Mouse (Mus musculus) testis, postnatal 14 days (tissue): Measurements from ENCODE around the gene Hoxa10.

Experiments
- DNase-seq: peaks from one replicate; pipeline ENCODE4 v3.0.0; 2021; ENCODE audit warnings: low spot score

Gene Hoxa10

GRCm38 (mm10) chr6:52229558-52230416 is 10.9 kb downstream of the Hoxa10 start:
- DNase-seq = no peak

DNA sequence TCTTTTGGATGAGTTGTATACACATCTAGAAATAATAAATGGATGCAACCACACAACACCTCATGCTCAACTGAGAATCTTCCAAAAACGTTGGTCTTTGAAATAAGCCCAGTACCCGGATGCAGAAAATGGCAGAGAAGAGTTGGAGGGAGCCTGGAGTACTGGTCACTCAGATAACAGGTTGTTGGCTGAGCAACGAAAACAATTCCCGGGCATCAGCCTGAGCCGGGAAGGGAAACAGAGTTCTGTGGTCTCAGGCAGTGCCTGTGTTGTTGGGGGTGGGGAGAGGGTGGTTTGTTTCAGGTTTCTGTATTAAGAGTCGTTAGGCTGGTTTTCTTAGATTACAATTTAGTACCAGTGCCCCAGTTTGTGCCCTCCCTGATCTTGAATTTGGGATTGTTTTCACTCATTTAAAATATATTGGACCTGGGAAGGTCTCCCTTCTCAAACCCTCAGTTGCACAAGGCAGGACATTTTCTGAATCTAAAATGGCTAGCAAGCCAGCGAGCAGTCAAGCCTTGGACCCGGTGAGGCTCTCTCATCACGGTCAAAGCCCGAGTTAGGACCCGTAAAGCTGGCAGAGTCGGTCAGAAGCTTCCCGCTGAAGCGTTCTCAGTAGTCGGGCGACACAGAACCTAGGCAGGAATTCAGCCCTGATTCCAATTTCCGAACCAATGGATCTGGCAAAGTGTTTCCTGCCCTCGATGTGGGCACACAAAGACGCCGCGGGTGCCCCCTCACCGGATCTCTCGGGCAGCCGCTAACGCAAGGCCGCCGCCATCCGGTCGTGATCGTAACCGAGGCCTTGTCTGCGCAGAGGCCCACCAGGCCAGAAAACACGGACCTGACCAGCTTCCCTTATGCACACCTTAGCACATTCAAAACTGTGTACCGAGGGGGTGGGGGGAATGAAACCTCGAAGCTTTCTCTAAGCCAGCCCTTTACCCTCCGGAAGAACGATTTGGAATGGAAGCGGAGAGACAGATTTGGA is 11.9 kb downstream of the Hoxa10 start:
- no peak for DNase-seq

DNA sequence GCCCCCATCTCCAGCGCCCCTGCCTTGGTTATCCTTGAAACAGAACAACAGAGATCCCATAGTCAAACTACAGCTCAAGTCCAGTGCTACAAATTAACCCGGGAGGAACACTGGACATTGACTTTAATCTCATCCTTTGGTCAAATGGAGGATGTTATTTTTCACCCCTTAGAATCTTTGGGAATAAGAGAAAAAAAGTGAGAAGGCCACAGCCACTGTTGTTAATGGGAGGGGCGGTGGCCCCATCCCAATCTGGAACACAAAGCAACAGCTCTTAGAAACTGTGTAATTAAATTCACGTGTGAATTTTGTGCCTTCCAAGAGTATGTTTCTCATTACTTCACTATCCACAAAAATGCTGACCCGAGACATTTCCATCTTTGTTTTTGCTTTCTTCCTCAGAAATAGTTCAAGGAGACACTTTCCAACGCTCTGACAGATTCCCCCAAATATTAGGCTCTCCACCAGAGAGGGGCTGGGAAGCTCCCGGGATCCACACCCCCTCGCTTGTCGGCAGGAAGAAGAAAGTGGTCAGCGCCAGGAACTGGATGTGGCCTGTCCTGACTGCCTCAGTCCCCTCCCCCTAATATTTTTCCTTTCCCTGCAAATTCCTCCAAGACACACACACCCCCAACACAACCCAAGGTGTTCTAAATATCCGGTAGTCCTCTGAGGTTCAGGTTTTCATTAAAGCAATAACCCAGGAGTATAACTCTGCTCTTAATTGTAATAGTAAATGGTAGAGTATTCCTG is 13.0 kb downstream of the Hoxa10 start:
- DNase-seq = no peak

GRCm38 (mm10) chr6:52226569-52227257 is 13.9 kb downstream of the Hoxa10 start:
- no peak for DNase-seq

DNA sequence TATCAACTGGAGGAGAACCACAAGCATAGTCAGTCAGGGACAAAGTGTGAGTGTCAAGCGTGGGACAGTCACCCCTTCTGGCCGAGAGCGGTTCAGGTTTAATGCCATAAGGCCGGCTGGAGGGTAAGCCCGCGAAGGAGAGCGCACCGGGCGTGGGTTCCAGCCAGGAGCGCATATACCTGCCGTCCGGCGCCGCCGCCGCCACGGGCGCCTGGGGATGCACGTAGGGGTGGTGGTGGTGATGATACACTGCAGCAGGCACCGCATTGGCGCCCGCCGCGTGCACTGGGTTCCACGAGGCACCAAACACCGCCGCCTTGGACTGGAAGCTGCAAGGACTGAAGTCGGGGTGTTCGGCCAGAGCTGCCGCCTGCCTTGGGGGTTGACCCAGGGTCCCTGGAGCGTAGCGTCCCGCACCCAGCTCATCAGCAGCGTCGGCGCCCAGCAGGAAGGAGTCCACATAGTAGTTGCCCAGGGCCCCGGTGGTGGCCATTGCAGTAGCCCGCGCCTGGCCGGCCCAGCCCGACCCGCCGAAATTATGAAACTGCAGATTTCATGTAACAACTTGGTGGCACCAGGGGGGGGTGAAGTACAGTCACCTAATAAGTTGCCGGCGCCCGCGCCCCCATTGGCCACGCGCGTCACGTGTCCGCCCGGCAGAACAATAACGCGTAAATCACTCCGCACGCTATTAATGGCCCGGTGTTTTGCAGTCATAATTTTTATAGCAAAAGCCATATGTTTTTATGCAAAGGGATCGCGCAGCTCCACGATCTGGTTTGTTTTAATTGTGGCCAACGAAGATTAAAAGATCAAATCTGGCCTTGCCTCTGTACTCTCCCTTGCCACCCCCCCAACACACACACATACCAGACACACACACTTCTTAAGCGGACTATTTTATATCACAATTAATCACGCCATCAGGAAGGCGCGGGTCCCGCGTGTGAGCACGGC is 14.8 kb downstream of the Hoxa10 start:
- no peak for DNase-seq

DNA sequence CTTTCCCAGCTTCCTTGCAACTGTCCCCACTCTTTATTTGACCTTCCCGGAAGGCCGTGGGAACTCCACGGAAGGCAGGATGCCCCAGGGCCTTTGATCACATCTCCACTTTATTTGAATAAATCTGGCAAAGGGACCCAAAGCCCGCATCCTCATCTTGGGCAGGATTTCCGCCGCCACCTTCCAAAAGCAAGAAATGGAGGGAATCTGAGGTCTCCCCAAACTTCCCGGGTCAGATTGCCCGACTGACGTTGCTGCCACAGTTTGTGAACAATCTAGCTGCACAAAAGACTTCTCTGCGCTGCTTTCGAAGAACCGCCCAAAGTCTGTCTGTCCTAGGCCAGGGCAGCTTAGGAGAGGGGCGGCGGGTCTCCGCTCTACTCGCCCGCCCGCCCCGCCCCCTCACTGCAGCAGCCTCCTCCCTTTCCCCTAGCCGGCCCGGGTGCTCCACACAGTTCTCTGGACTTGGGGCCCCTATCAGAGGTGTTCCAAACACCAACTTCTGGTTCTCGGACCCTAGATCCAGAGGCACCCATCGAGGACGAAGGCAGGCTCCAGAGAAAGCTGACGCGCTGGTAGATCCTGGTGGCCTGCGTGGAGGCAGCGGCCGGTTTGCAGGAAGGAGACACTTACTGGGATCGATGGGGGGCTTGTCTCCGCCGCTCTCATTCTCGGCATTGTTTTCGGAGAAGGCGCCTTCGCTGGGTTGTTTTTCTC is 15.6 kb downstream of the Hoxa10 start:
- no peak for DNase-seq

DNA sequence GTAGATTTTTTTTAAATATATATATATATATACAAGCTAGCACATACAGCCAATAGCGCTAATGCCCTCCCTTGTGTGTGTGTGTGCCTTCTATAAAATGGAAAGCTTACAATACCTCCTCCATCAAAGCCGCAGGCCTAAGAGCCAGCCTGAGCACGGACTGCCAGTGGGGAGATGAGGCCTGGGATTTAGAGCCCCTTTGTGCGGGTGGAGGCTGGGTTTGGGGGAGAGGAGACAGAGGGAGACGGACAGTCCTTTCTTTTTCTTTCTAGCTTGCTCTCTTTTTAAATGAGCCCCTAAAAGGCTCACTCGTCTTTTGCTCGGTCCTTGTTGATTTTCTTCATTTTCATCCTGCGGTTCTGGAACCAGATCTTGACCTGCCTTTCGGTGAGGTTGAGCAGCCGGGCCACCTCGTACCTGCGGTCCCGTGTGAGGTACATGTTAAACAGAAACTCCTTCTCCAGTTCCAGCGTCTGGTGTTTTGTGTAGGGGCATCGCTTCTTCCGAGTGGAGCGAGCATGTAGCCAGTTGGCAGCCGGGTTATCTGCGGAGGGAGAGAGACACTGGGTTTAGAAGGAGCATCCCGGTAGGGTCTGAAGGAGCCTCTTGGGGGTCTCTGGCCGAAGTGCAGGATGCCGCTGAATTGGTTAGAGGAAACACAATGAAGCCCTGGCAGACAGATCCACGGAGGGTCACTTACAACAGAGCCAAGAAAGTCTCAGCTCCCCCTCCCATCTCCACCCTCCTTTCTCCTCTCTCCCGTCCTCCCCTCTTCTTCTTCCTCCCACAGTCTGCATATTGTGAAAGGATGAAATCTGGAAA is 16.5 kb downstream of the Hoxa10 start:
- no peak for DNase-seq

DNA sequence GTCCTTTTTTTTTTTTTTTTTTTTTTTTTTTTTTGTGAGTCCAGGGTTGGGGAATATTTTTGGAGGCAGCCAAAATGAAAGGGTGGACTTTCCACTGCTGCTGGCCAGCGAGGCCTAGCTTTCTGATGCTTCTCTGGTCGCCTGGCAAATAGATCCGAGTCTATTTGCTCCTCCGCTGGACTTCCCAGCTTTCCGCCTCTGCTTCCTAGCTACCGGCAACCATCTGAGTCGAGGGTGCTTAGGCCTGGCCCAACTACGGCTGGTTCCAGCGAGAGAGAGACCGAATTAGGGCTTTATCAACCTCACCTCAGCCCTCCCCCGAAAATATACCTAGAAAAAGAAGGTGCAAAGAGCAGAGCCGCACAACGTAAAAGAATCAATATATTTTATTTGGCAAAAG is 17.9 kb downstream of the Hoxa10 start:
- DNase-seq = no peak

GRCm38 (mm10) chr6:52221993-52222685 is 18.5 kb downstream of the Hoxa10 start:
- DNase-seq = no peak

DNA sequence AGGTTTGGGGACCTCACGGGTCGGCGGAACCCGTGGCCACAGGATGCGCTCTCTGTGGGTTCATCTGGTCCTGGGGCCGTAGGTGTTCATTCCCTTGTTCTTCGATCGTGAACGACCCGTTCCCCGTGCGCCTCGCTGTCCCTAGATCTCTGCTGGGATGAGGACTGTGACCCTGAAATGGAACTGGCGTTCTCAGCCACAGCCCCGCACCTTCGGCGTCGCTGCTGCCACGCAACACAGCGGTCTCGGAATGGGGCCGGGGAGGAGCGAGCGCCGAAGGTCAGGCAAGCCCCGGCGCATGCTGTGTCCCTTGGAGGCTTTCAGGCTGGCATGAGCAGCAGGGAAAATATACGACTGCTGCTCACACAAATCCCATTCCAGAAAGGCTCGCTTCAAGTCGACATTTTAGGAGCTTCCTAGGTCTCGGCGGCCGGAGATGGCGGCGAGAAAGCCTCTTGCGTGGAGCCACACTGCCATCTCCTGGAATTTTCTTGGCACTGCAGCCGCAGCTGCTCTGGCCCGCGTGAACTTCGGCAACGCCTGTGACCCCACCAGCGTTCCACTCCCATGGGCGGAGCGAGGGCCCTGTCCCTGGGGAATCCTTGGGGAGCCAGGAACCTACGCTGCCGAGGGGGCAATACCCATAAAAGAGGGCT is 19.2 kb downstream of the Hoxa10 start, which contains the start of gene Hoxa7:
TSS of gene Hoxa7 (minus strand) at position 518 of the 656 bp plus-strand sequence.
- DNase-seq = peak; percentile 82

DNA sequence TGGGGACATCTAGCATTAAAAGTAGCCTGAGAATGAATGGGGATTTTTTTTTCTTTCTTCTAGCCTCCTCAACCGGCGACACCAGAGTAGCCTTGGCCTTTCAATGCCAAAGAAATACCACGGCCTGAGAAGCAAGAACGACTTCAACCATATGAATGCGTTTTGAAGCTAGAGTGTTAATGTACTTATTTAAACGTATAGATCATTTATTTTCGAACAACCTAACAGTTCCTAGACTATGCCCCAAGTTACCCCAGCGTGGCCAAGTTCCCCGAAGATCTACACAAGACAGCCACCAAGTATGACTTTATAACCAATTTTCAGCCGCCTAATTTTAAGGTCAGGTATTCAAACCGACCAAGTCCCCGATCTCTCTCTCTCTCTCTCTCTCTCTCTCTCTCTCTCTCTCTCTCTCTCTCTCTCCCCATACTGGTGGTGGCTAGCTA is 19.8 kb downstream of the Hoxa10 start:
- DNase-seq = no peak

- peak; percentile 17 for DNase-seq
Measured at GRCm38 (mm10) chr6:52220003-52220864, 20.4 kb downstream of the Hoxa10 start.

GRCm38 (mm10) chr6:52219234-52219942 is 21.3 kb downstream of the Hoxa10 start:
- no peak for DNase-seq

- DNase-seq = no peak
Measured at GRCm38 (mm10) chr6:52218643-52219215, 21.9 kb downstream of the Hoxa10 start.

- no peak for DNase-seq
Measured at GRCm38 (mm10) chr6:52217895-52218642, 22.6 kb downstream of the Hoxa10 start.
